Mouse (Mus musculus): Measurements from ENCODE around the gene Frmd4a. TPM values are rescaled to one million over a fixed set of nuclear protein-coding genes. Genes with fewer than 3 reads are reported as not detected.

Gene Frmd4a
- polyA plus RNA-seq, 1 experiment, result 4.2 TPM

DNA sequence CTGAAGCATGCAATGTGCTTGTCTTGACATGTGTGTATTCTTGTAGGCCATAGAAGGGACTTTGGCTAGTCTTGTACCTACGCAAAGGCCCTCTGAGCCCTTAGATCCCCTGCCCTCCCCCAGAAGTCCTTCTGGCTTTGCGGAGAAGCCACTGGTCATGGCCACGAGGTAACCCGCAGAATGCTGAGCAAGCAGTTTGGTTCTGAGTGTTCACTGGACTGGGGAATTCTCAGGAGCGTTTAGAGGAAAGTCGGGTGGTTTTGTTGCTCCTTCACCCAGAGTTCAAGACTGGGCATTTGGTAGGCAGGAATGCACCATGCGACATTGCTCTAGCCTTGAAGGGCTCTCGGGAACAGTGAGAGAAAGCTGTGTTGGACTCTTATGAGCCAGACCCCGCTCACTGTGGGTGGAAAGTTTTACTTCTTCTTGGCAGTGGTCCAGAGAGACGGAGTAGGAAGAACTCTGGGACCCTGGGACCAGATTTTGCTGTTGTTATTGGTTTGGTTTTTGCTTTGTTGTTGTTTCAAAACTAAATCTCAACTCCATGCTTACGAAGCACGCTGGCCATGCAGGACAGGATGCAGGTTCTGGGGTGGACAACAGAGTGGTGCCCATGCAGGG lies 432.5 kb downstream of the Frmd4a start:
- Histone ChIP-seq H3K4me3 (ENCODE audit: low read depth, low read length) (no peak overlapping the region), H3K27me3 (ENCODE audit: control insufficient read depth, insufficient read depth, low read length) (no peaks in the 10 kb centered on the region), H3K36me3 (ENCODE audit: control insufficient read depth, insufficient read depth, low read length) (no peaks in the 10 kb centered on the region), H3K4me1 (ENCODE audit: control insufficient read depth, insufficient read depth, insufficient read length, low read length) (0 out of 2 replicates have a peak, but pooled peaks cover 2% of the 10 kb centered on the region), H3K27ac (ENCODE audit: insufficient read depth, low read depth, low read length) (no peak overlapping the region)
- TF ChIP-seq CTCF (IDR thresholded peaks at IDR 0.05; ENCODE audit: extremely low read depth, insufficient read length, insufficient replicate concordance, low read depth, low read length), result no peak
- TF ChIP-seq POLR2A (IDR thresholded peaks at IDR 0.05; ENCODE audit: low read depth, low read length), result no peak
- WGBS, result 63% methylated on average over 12 of the region's 12 CpGs

- Histone ChIP-seq H3K27me3 (ENCODE audit: control insufficient read depth, insufficient read depth, low read length) (no peaks in the 10 kb centered on the region), H3K4me1 (ENCODE audit: control insufficient read depth, insufficient read depth, insufficient read length, low read length) (0 out of 2 replicates have a peak, but pooled peaks cover 2% of the 10 kb centered on the region), H3K27ac (ENCODE audit: insufficient read depth, low read depth, low read length) (no peak overlapping the region), H3K4me3 (ENCODE audit: low read depth, low read length) (no peak overlapping the region), H3K36me3 (ENCODE audit: control insufficient read depth, insufficient read depth, low read length) (no peaks in the 10 kb centered on the region)
- 69% methylated on average over 12 of the region's 12 CpGs for WGBS
- TF ChIP-seq CTCF (IDR thresholded peaks at IDR 0.05; ENCODE audit: extremely low read depth, insufficient read length, insufficient replicate concordance, low read depth, low read length) (no peak), POLR2A (IDR thresholded peaks at IDR 0.05; ENCODE audit: low read depth, low read length) (no peak)
Measured at GRCm38 (mm10) chr2:4452590-4453400, 435.3 kb downstream of the Frmd4a start.

- TF ChIP-seq CTCF (IDR thresholded peaks at IDR 0.05; ENCODE audit: extremely low read depth, insufficient read length, insufficient replicate concordance, low read depth, low read length) (no peak), POLR2A (IDR thresholded peaks at IDR 0.05; ENCODE audit: low read depth, low read length) (no peak)
- WGBS, result 65% methylated on average over 11 of the region's 11 CpGs
- H3K36me3 ChIP-seq (ENCODE audit: control insufficient read depth, insufficient read depth, low read length), result no peaks in the 10 kb centered on the region
- H3K4me1 ChIP-seq (ENCODE audit: control insufficient read depth, insufficient read depth, insufficient read length, low read length), result 0 out of 2 replicates have a peak, but pooled peaks cover 2% of the 10 kb centered on the region
- no peaks in the 10 kb centered on the region for H3K27me3 ChIP-seq (ENCODE audit: control insufficient read depth, insufficient read depth, low read length)
- H3K27ac ChIP-seq (ENCODE audit: insufficient read depth, low read depth, low read length), result no peak overlapping the region
- no peak overlapping the region for H3K4me3 ChIP-seq (ENCODE audit: low read depth, low read length)
Measured at GRCm38 (mm10) chr2:4455097-4456025, 437.8 kb downstream of the Frmd4a start.

- H3K27ac ChIP-seq (ENCODE audit: insufficient read depth, low read depth, low read length), result no peak overlapping the region
- no peaks in the 10 kb centered on the region for H3K36me3 ChIP-seq (ENCODE audit: control insufficient read depth, insufficient read depth, low read length)
- 82% methylated on average over 5 of the region's 5 CpGs for WGBS
- no peak overlapping the region for H3K4me3 ChIP-seq (ENCODE audit: low read depth, low read length)
- TF ChIP-seq POLR2A (IDR thresholded peaks at IDR 0.05; ENCODE audit: low read depth, low read length), result no peak
- TF ChIP-seq CTCF (IDR thresholded peaks at IDR 0.05; ENCODE audit: extremely low read depth, insufficient read length, insufficient replicate concordance, low read depth, low read length), result no peak
- H3K4me1 ChIP-seq (ENCODE audit: control insufficient read depth, insufficient read depth, insufficient read length, low read length), result no peaks in the 10 kb centered on the region
- H3K27me3 ChIP-seq (ENCODE audit: control insufficient read depth, insufficient read depth, low read length), result no peaks in the 10 kb centered on the region
Measured at GRCm38 (mm10) chr2:4460897-4461296, 443.4 kb downstream of the Frmd4a start.

DNA sequence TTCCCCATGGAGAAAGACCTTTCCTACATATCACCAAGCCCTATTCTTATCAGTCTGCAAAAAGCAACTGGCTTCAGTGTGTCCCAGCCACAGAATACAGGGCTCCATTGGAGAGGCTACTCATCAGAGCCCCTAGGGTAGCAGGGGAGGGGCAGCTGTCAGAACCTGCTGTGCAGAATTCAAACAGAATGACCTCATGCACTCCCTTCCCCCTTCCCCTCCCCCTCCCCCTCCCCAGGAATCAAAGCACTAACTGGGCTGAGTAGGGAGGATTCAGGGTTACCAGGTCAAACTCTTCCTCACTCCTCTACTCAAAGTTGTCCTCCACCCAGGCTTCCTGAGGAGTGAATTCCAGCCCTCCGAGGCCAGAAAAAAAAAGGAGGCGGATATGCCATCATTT lies 444.0 kb downstream of the Frmd4a start:
- no peaks in the 10 kb centered on the region for H3K4me1 ChIP-seq (ENCODE audit: control insufficient read depth, insufficient read depth, insufficient read length, low read length)
- TF ChIP-seq POLR2A (IDR thresholded peaks at IDR 0.05; ENCODE audit: low read depth, low read length), result no peak
- TF ChIP-seq CTCF (IDR thresholded peaks at IDR 0.05; ENCODE audit: extremely low read depth, insufficient read length, insufficient replicate concordance, low read depth, low read length), result no peak
- H3K4me3 ChIP-seq (ENCODE audit: low read depth, low read length), result no peak overlapping the region
- 60% methylated on average over 2 of the region's 2 CpGs for WGBS
- no peaks in the 10 kb centered on the region for H3K36me3 ChIP-seq (ENCODE audit: control insufficient read depth, insufficient read depth, low read length)
- H3K27ac ChIP-seq (ENCODE audit: insufficient read depth, low read depth, low read length), result no peak overlapping the region
- H3K27me3 ChIP-seq (ENCODE audit: control insufficient read depth, insufficient read depth, low read length), result no peaks in the 10 kb centered on the region

GRCm38 (mm10) chr2:4462480-4462879 lies 445.0 kb downstream of the Frmd4a start:
- 33% methylated on average over 11 of the region's 11 CpGs for whole genome bisulfite sequencing
- no peak overlapping the region for H3K4me3 ChIP-seq (ENCODE audit: low read depth, low read length)
- no peak overlapping the region for H3K27ac ChIP-seq (ENCODE audit: insufficient read depth, low read depth, low read length)
- H3K27me3 ChIP-seq (ENCODE audit: control insufficient read depth, insufficient read depth, low read length), result no peaks in the 10 kb centered on the region
- no peak for TF ChIP-seq CTCF (IDR thresholded peaks at IDR 0.05; ENCODE audit: extremely low read depth, insufficient read length, insufficient replicate concordance, low read depth, low read length)
- no peak for TF ChIP-seq POLR2A (IDR thresholded peaks at IDR 0.05; ENCODE audit: low read depth, low read length)
- H3K4me1 ChIP-seq (ENCODE audit: control insufficient read depth, insufficient read depth, insufficient read length, low read length), result no peaks in the 10 kb centered on the region
- H3K36me3 ChIP-seq (ENCODE audit: control insufficient read depth, insufficient read depth, low read length), result no peaks in the 10 kb centered on the region
